Mouse (Mus musculus) hindbrain, embryonic 11.5 days (tissue): ENCODE measurements at regions not wholly inside any gene's neighbourhood (a gene's known extent, or its start where the extent isn't known, plus 50 kb on each side); places are given as distances from the start of the nearest gene placed in this dataset.

ENCODE experiments used
- ATAC-seq: fragments of 200-750 bp; cut with Nextera tagmentation; 2 replicates; pipeline ENCODE4 v1.8.0; 2017; ENCODE audit warnings: mild to moderate bottlenecking, moderate TSS enrichment, moderate library complexity; ENCODE audit not compliant: low FRiP score
- DNase-seq: peaks from one replicate; pipeline ENCODE4 v3.0.0-alpha.2; 2015; ENCODE audit warnings: low spot score
- H3K27ac ChIP-seq: fragments of 300-500 bp; sonication (generic); 2 replicates; pipeline ENCODE4 v1.5.1; 2014; ENCODE audit warnings: mild to moderate bottlenecking, low read depth, low read length
- H3K27me3 ChIP-seq: fragments of 300-500 bp; sonication (generic); 2 replicates; pipeline ENCODE4 v1.6.1; 2014; ENCODE audit warnings: mild to moderate bottlenecking, low read length, moderate library complexity, mixed read lengths; ENCODE audit not compliant: control insufficient read depth, insufficient read depth
- H3K36me3 ChIP-seq: fragments of 300-500 bp; sonication (generic); 2 replicates; pipeline ENCODE4 v1.6.1; 2014; ENCODE audit warnings: mild to moderate bottlenecking, low read length, moderate library complexity, mixed read lengths; ENCODE audit not compliant: control insufficient read depth, insufficient read depth
- H3K4me1 ChIP-seq: fragments of 300-500 bp; sonication (generic); replicated peaks from 2 replicates; pipeline ENCODE4 v1.6.1; 2014; ENCODE audit warnings: low read length, mixed read lengths; ENCODE audit not compliant: control insufficient read depth, insufficient read depth
- H3K4me2 ChIP-seq: fragments of 300-500 bp; sonication (generic); replicated peaks from 2 replicates; pipeline ENCODE4 v1.6.1; 2014; ENCODE audit warnings: mild to moderate bottlenecking, low read depth, low read length
- H3K4me3 ChIP-seq: fragments of 300-500 bp; sonication (generic); 2 replicates; pipeline ENCODE4 v1.5.1; 2014; ENCODE audit warnings: low read depth, low read length
- H3K9ac ChIP-seq: fragments of 300-500 bp; sonication (generic); 2 replicates; pipeline ENCODE4 v1.6.1; 2014; ENCODE audit warnings: low read depth, low read length
- H3K9me3 ChIP-seq: fragments of 300-500 bp; sonication (generic); 2 replicates; pipeline ENCODE4 v1.6.1; 2016; ENCODE audit warnings: low read length; ENCODE audit not compliant: control insufficient read depth
- WGBS: fragments of 180-500 bp; shearing (Covaris S2); extraction: QIAGEN DNeasy Blood & Tissue Kit; methylation state at CpG from one replicate; pipeline ENCODE4 v1.1.7; 2014; 5-methylcytosine and 5-hydroxymethylcytosine counted together

- Histone ChIP-seq H3K36me3 (no peaks in the 10 kb centered on the region), H3K9me3 (no peaks in the 10 kb centered on the region), H3K4me2 (no peak overlapping the region), H3K4me3 (no peak overlapping the region), H3K27ac (no peak overlapping the region), H3K4me1 (no peaks in the 10 kb centered on the region), H3K27me3 (no peaks in the 10 kb centered on the region), H3K9ac (no peak overlapping the region)
- ATAC-seq (no peak), DNase-seq (no peak)
- 91% methylated on average over 6 of the region's 6 CpGs for WGBS
These were observed 83.0 kb downstream of the Vegfa start for GRCm38 (mm10) chr17:45949141-45949540.

GRCm38 (mm10) chr17:45948314-45948935, 83.7 kb downstream of the Vegfa start:
- no peaks in the 10 kb centered on the region for H3K4me1 ChIP-seq
- H3K9ac ChIP-seq = no peak overlapping the region
- 66% methylated on average over 5 of the region's 5 CpGs for WGBS
- H3K9me3 ChIP-seq = no peaks in the 10 kb centered on the region
- H3K36me3 ChIP-seq = no peaks in the 10 kb centered on the region
- no peak overlapping the region for H3K4me2 ChIP-seq
- ATAC-seq (no peak), DNase-seq (no peak)
- no peak overlapping the region for H3K27ac ChIP-seq
- no peak overlapping the region for H3K4me3 ChIP-seq
- H3K27me3 ChIP-seq = no peaks in the 10 kb centered on the region

GRCm38 (mm10) chr17:45945005-45945404, 87.2 kb downstream of the Vegfa start:
- DNase-seq (no peak), ATAC-seq (no peak)
- H3K4me3 ChIP-seq = no peak overlapping the region
- H3K9ac ChIP-seq = no peak overlapping the region
- no peak overlapping the region for H3K27ac ChIP-seq
- no peaks in the 10 kb centered on the region for H3K27me3 ChIP-seq
- no peaks in the 10 kb centered on the region for H3K9me3 ChIP-seq
- H3K4me1 ChIP-seq = no peaks in the 10 kb centered on the region
- 93% methylated on average over 3 of the region's 3 CpGs for WGBS
- no peaks in the 10 kb centered on the region for H3K36me3 ChIP-seq
- H3K4me2 ChIP-seq = no peak overlapping the region

GRCm38 (mm10) chr17:45943244-45943643, 88.9 kb downstream of the Vegfa start:
- DNase-seq (no peak), ATAC-seq (no peak)
- Histone ChIP-seq H3K9ac (no peak overlapping the region), H3K4me3 (no peak overlapping the region), H3K36me3 (no peaks in the 10 kb centered on the region), H3K4me2 (no peak overlapping the region), H3K27me3 (no peaks in the 10 kb centered on the region), H3K9me3 (no peaks in the 10 kb centered on the region), H3K27ac (no peak overlapping the region), H3K4me1 (no peaks in the 10 kb centered on the region)
- 74% methylated on average over 6 of the region's 6 CpGs for WGBS

- H3K9ac ChIP-seq = no peak overlapping the region
- no peaks in the 10 kb centered on the region for H3K27me3 ChIP-seq
- 38% methylated on average over 4 of the region's 4 CpGs for WGBS
- DNase-seq (no peak), ATAC-seq (no peak)
- no peak overlapping the region for H3K4me3 ChIP-seq
- no peaks in the 10 kb centered on the region for H3K36me3 ChIP-seq
- no peak overlapping the region for H3K27ac ChIP-seq
- no peaks in the 10 kb centered on the region for H3K9me3 ChIP-seq
- H3K4me1 ChIP-seq = no peaks in the 10 kb centered on the region; the same call in 1 of the 2 replicates
- H3K4me2 ChIP-seq = no peak overlapping the region
These were observed 90.2 kb downstream of the Vegfa start for GRCm38 (mm10) chr17:45941890-45942375.

GRCm38 (mm10) chr17:45940121-45940813, 91.9 kb downstream of the Vegfa start:
- H3K4me2 ChIP-seq = no peak overlapping the region
- DNase-seq (no peak), ATAC-seq (no peak)
- no peaks in the 10 kb centered on the region; the same call in 1 of the 2 replicates for H3K4me1 ChIP-seq
- H3K36me3 ChIP-seq = no peaks in the 10 kb centered on the region
- H3K9me3 ChIP-seq = no peaks in the 10 kb centered on the region
- H3K27me3 ChIP-seq = no peaks in the 10 kb centered on the region
- 86% methylated on average over 15 of the region's 16 CpGs for WGBS
- H3K9ac ChIP-seq = no peak overlapping the region
- H3K27ac ChIP-seq = no peak overlapping the region
- no peak overlapping the region for H3K4me3 ChIP-seq

GRCm38 (mm10) chr17:45938284-45938683, 93.9 kb downstream of the Vegfa start:
- ATAC-seq = no peak
- no peak for DNase-seq
- Histone ChIP-seq H3K4me2 (no peak overlapping the region), H3K27me3 (no peaks in the 10 kb centered on the region), H3K27ac (no peak overlapping the region), H3K4me3 (no peak overlapping the region), H3K36me3 (no peaks in the 10 kb centered on the region), H3K9ac (no peak overlapping the region), H3K4me1 (peaks cover 1% of the 10 kb centered on the region; the same call in 1 of the 2 replicates), H3K9me3 (no peaks in the 10 kb centered on the region)
- 35% methylated on average over 1 of the region's 1 CpGs for WGBS

GRCm38 (mm10) chr17:45936577-45936976, 95.6 kb downstream of the Vegfa start:
- Histone ChIP-seq H3K36me3 (no peaks in the 10 kb centered on the region), H3K9me3 (no peaks in the 10 kb centered on the region), H3K4me1 (peaks cover 3% of the 10 kb centered on the region; the same call in 1 of the 2 replicates), H3K4me3 (no peak overlapping the region), H3K27ac (no peak overlapping the region), H3K27me3 (no peaks in the 10 kb centered on the region), H3K9ac (no peak overlapping the region), H3K4me2 (no peak overlapping the region)
- ATAC-seq (no peak), DNase-seq (no peak)
- WGBS = 28% methylated on average over 12 of the region's 12 CpGs

- no peaks in the 10 kb centered on the region for H3K9me3 ChIP-seq
- no peaks in the 10 kb centered on the region for H3K36me3 ChIP-seq
- DNase-seq = no peak
- peaks cover 3% of the 10 kb centered on the region; the same call in 1 of the 2 replicates for H3K4me1 ChIP-seq
- H3K27me3 ChIP-seq = no peaks in the 10 kb centered on the region
- ATAC-seq = no peak
- H3K27ac ChIP-seq = no peak overlapping the region
- 81% methylated on average over 4 of the region's 4 CpGs for WGBS
- H3K4me3 ChIP-seq = no peak overlapping the region
- H3K4me2 ChIP-seq = no peak overlapping the region
- H3K9ac ChIP-seq = no peak overlapping the region
These were observed 96.9 kb downstream of the Vegfa start for GRCm38 (mm10) chr17:45935291-45935690.
